Mouse (Mus musculus) cerebellum, adult 2 months (tissue): ENCODE data around the gene Lmnb2. TPM values are rescaled to one million over a fixed set of nuclear protein-coding genes. Genes with fewer than 3 reads are reported as not detected.

Source experiments
- DNase-seq, 2 experiments: peaks; one replicate each; pipeline ENCODE4 v3.0.0; 2021
- H3K27ac ChIP-seq: fragments of 200-500 bp; 2 replicates; pipeline ENCODE4 v1.5.1; 2012; ENCODE audit warnings: low read length, control low read depth, inconsistent platforms; ENCODE audit not compliant: insufficient read depth
- H3K27me3 ChIP-seq: fragments of 200-500 bp; 2 replicates; pipeline ENCODE4 v1.6.1; 2012; ENCODE audit warnings: inconsistent platforms, mild to moderate bottlenecking, low read length, moderate library complexity; ENCODE audit not compliant: control insufficient read depth, insufficient read depth
- H3K4me1 ChIP-seq: fragments of 200-500 bp; 2 replicates; pipeline ENCODE4 v1.6.1; 2011; ENCODE audit warnings: low read length; ENCODE audit not compliant: control insufficient read depth, insufficient read depth
- H3K4me3 ChIP-seq: fragments of 200-500 bp; replicated peaks from 2 replicates; pipeline ENCODE3; 2011; ENCODE audit warnings: mild to moderate bottlenecking, low read depth, low read length, control low read depth; ENCODE audit not compliant: insufficient read depth
- CTCF ChIP-seq: fragments of 200-500 bp; IDR thresholded peaks from 2 replicates; pipeline ENCODE4 v1.5.1; 2011; ENCODE audit warnings: low read depth, mild to moderate bottlenecking, control low read depth, low read length, moderate library complexity, borderline replicate concordance; ENCODE audit not compliant: insufficient read depth
- POLR2A ChIP-seq: fragments of 200-500 bp; IDR thresholded peaks from 2 replicates; pipeline ENCODE4 v1.6.1; 2011; ENCODE audit warnings: low read length, control low read depth, borderline replicate concordance; ENCODE audit not compliant: insufficient read depth
- WGBS: fragments of 180-500 bp; shearing (Covaris S2); methylation state at CpG from one replicate; pipeline ENCODE4 v1.1.7; 2018; 5-methylcytosine and 5-hydroxymethylcytosine counted together
- polyA plus RNA-seq: library from polyadenylated mRNA; depleted of rRNA; stranded (reverse); fragments of >200 nt; gene quantifications from 2 replicates; pipeline ENCODE4 v1.2.3, GENCODE M21; 2012

The Lmnb2 gene
- polyA plus RNA-seq, 1 experiment, result 39.0 TPM

GRCm38 (mm10) chr10:80917336-80917778 is 688 bp downstream of the Lmnb2 start:
- H3K4me3 ChIP-seq, result peak overlapping the region; percentile 90
- no peak for TF ChIP-seq POLR2A
- peak overlapping the region; percentile 79; the same call in 1 of the 2 replicates for H3K27ac ChIP-seq
- no peaks in the 10 kb centered on the region for H3K27me3 ChIP-seq
- peak; percentile 40 to 46 for DNase-seq
- WGBS, result 3% methylated on average over 15 of the region's 15 CpGs
- H3K4me1 ChIP-seq, result peaks cover 27% of the 10 kb centered on the region

GRCm38 (mm10) chr10:80915736-80916135 is 2.3 kb downstream of the Lmnb2 start:
- TF ChIP-seq CTCF, result no peak
- no peak for TF ChIP-seq POLR2A
- DNase-seq, result no peak
- Histone ChIP-seq H3K27ac (no peak overlapping the region), H3K27me3 (no peaks in the 10 kb centered on the region), H3K4me3 (no peak overlapping the region), H3K4me1 (peaks cover 38% of the 10 kb centered on the region)
- WGBS, result 62% methylated on average over 4 of the region's 4 CpGs

GRCm38 (mm10) chr10:80915260-80915659 is 2.8 kb downstream of the Lmnb2 start:
- 30% methylated on average over 2 of the region's 2 CpGs for WGBS
- Histone ChIP-seq H3K4me1 (peaks cover 43% of the 10 kb centered on the region), H3K4me3 (no peak overlapping the region), H3K27ac (peak overlapping the region; percentile 66; the same call in 1 of the 2 replicates), H3K27me3 (no peaks in the 10 kb centered on the region)
- TF ChIP-seq CTCF, result no peak
- DNase-seq, result no peak

- TF ChIP-seq POLR2A (no peak), CTCF (no peak)
- no peak overlapping the region for H3K4me3 ChIP-seq
- 7% methylated on average over 5 of the region's 5 CpGs for WGBS
- DNase-seq, result peak; percentile 84 to 91
- H3K27me3 ChIP-seq, result no peaks in the 10 kb centered on the region
- peaks cover 47% of the 10 kb centered on the region for H3K4me1 ChIP-seq
- peak overlapping the region; percentile 81 for H3K27ac ChIP-seq
Measured at GRCm38 (mm10) chr10:80914253-80914656, 3.8 kb downstream of the Lmnb2 start.

GRCm38 (mm10) chr10:80913364-80914011 is 4.6 kb downstream of the Lmnb2 start:
- no peaks in the 10 kb centered on the region for H3K27me3 ChIP-seq
- no peak for TF ChIP-seq CTCF
- no peak for TF ChIP-seq POLR2A
- peak overlapping the region; percentile 81 for H3K27ac ChIP-seq
- DNase-seq, result no peak
- WGBS, result 30% methylated on average over 7 of the region's 8 CpGs
- H3K4me1 ChIP-seq, result peaks cover 47% of the 10 kb centered on the region
- H3K4me3 ChIP-seq, result no peak overlapping the region

- Histone ChIP-seq H3K4me1 (peaks cover 47% of the 10 kb centered on the region), H3K27me3 (no peaks in the 10 kb centered on the region), H3K4me3 (no peak overlapping the region), H3K27ac (no peak overlapping the region)
- no peak for DNase-seq
- no peak for TF ChIP-seq POLR2A
- no peak for TF ChIP-seq CTCF
Measured at GRCm38 (mm10) chr10:80911891-80912290, 6.2 kb downstream of the Lmnb2 start.

GRCm38 (mm10) chr10:80911354-80911753 is 6.7 kb downstream of the Lmnb2 start:
- Histone ChIP-seq H3K27ac (0 out of 2 replicates have a peak overlapping the region, but pooled peaks have one; percentile 9), H3K4me1 (peaks cover 46% of the 10 kb centered on the region), H3K27me3 (no peaks in the 10 kb centered on the region), H3K4me3 (no peak overlapping the region)
- WGBS, result 21% methylated on average over 4 of the region's 4 CpGs
- TF ChIP-seq CTCF (no peak), POLR2A (no peak)
- no peak for DNase-seq

- no peak overlapping the region for H3K27ac ChIP-seq
- no peaks in the 10 kb centered on the region for H3K27me3 ChIP-seq
- peaks cover 35% of the 10 kb centered on the region for H3K4me1 ChIP-seq
- TF ChIP-seq POLR2A (no peak), CTCF (no peak)
- DNase-seq, result no peak
- no peak overlapping the region for H3K4me3 ChIP-seq
- WGBS, result 79% methylated on average over 22 of the region's 22 CpGs
Measured at GRCm38 (mm10) chr10:80909375-80910162, 8.5 kb downstream of the Lmnb2 start.
